Mouse (Mus musculus) urinary bladder, adult 2 months (tissue): ENCODE measurements around the gene Vmn2r84. TPM values are rescaled to one million over a fixed set of nuclear protein-coding genes. Genes with fewer than 3 reads are reported as not detected.

Source experiments
- polyA plus RNA-seq: library from polyadenylated mRNA; depleted of rRNA; stranded (reverse); fragments of >200 nt; gene quantifications from 2 replicates; pipeline ENCODE4 v1.2.3, GENCODE M21; 2012; rRNA removed

Gene Vmn2r84
- polyA plus RNA-seq, 1 experiment, result not detected

Other genes starting within 250 kb of the Vmn2r84 start
- not detected in 2 replicates for gene Olfr825, start 227.6 kb downstream of the Vmn2r84 start, polyA plus RNA-seq
- not detected in 2 replicates for gene Olfr826, start 210.1 kb downstream of the Vmn2r84 start, polyA plus RNA-seq
- gene Olfr827, start 179.9 kb downstream of the Vmn2r84 start, polyA plus RNA-seq, result not detected in 2 replicates
- gene Neurod4, start 114.1 kb downstream of the Vmn2r84 start, polyA plus RNA-seq, result not detected in 2 replicates
- gene Tespa1, start 71.5 kb downstream of the Vmn2r84 start, polyA plus RNA-seq, result 0.93 and 1.1 TPM in 2 replicates
- gene Vmn2r85, start 35.4 kb upstream of the Vmn2r84 start, polyA plus RNA-seq, result not detected in 2 replicates
- gene Vmn2r86, start 61.7 kb upstream of the Vmn2r84 start, polyA plus RNA-seq, result not detected in 2 replicates
- 0.04 TPM in 1 of 2 replicates, not detected in the other for gene Vmn2r87, start 103.1 kb upstream of the Vmn2r84 start, polyA plus RNA-seq